Mouse (Mus musculus) small intestine, adult 2 months (tissue): ENCODE measurements around the gene Map3k6. TPM values are rescaled to one million over a fixed set of nuclear protein-coding genes. Genes with fewer than 3 reads are reported as not detected.

ENCODE experiments used
- H3K27ac ChIP-seq: fragments of 200-500 bp; 2 replicates; pipeline ENCODE4 v1.5.1; 2012; ENCODE audit warnings: low read depth, low read length, control low read depth, inconsistent platforms; ENCODE audit not compliant: insufficient read depth
- H3K27me3 ChIP-seq: fragments of 200-500 bp; 2 replicates; pipeline ENCODE4 v1.6.1; 2012; ENCODE audit warnings: mild to moderate bottlenecking, moderate library complexity, low read length, inconsistent platforms; ENCODE audit not compliant: control insufficient read depth, insufficient read depth
- H3K36me3 ChIP-seq: fragments of 200-500 bp; 2 replicates; pipeline ENCODE4 v1.6.1; 2012; ENCODE audit warnings: mild to moderate bottlenecking, low read length, control low read depth, inconsistent platforms; ENCODE audit not compliant: control insufficient read depth, insufficient read depth
- H3K4me1 ChIP-seq: fragments of 200-500 bp; 2 replicates; pipeline ENCODE4 v1.6.1; 2012; ENCODE audit warnings: low read length, inconsistent platforms, mixed read lengths; ENCODE audit not compliant: control insufficient read depth, insufficient read depth, insufficient read length
- H3K4me3 ChIP-seq: fragments of 200-500 bp; 2 replicates; pipeline ENCODE4 v1.5.1; 2012; ENCODE audit warnings: low read depth, mild to moderate bottlenecking, control low read depth, inconsistent platforms, low read length, moderate library complexity
- CTCF ChIP-seq: fragments of 200-500 bp; IDR thresholded peaks from 2 replicates; pipeline ENCODE4 v1.5.1; 2012; ENCODE audit warnings: low read depth, mild to moderate bottlenecking, control low read depth, inconsistent platforms, low read length, moderate library complexity, mixed read lengths; ENCODE audit not compliant: insufficient replicate concordance, insufficient read length; ENCODE audit errors: extremely low read depth
- POLR2A ChIP-seq: fragments of 200-500 bp; IDR thresholded peaks from 2 replicates; pipeline ENCODE4 v1.6.1; 2012; ENCODE audit warnings: low read depth, mild to moderate bottlenecking, control low read depth, inconsistent platforms, low read length, moderate library complexity
- WGBS: fragments of 180-500 bp; shearing (Covaris S2); methylation state at CpG from one replicate; pipeline ENCODE4 v1.1.7; 2018; 5-methylcytosine and 5-hydroxymethylcytosine counted together
- polyA plus RNA-seq: library from polyadenylated mRNA; depleted of rRNA; stranded (reverse); fragments of >200 nt; gene quantifications from 2 replicates; pipeline ENCODE4 v1.2.3, GENCODE M21; 2012

Gene Map3k6
- polyA plus RNA-seq, 1 experiment: 75.5 TPM

DNA sequence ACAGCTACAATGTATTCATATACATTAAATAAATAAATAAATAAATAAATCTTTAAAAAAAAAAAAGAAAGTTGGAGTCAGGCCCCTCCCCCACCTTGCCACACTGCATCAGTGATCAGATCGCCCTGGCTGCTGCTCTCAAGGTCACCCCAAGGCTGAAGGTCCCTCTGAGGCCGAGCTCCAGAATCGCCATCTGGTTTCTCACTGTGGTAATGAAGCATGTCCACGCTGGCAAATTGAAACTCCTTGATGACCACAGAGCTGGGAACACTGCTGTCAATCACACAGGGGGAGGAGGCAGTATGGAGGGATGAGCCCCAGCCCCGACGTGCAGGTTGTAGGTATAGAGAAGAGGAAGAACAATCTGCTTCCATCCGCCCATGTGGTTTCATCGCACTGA is 13.0 kb upstream of the Map3k6 start:
- WGBS: 65% methylated on average over 8 of the region's 8 CpGs
- no peak overlapping the region for H3K27ac ChIP-seq
- H3K4me3 ChIP-seq: no peak overlapping the region
- no peaks in the 10 kb centered on the region for H3K4me1 ChIP-seq
- TF ChIP-seq POLR2A: no peak
- no peak for TF ChIP-seq CTCF
- H3K27me3 ChIP-seq: no peaks in the 10 kb centered on the region
- no peaks in the 10 kb centered on the region for H3K36me3 ChIP-seq

DNA sequence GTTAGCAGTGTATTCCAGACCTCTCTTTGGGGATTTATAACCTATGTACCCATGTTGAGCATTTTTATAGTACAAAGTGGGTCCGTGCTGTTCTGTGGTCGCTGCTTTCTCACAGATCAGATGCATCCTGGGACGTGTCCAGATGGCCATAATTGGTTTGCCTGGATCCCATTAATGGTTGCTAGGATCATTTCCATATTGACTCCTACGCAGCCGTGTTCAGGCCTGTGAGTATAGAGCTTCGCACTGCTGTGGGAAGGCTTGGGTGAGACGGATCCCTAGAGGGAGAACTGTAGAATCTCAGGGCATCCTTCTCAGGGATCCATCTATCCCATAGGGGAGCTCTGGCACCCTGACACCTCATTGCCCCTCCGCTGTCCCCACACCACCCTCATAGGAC is 11.0 kb upstream of the Map3k6 start:
- Histone ChIP-seq H3K27me3 (no peaks in the 10 kb centered on the region), H3K36me3 (no peaks in the 10 kb centered on the region), H3K4me1 (no peaks in the 10 kb centered on the region), H3K27ac (no peak overlapping the region), H3K4me3 (no peak overlapping the region)
- TF ChIP-seq CTCF: no peak
- WGBS: 84% methylated on average over 8 of the region's 8 CpGs

DNA sequence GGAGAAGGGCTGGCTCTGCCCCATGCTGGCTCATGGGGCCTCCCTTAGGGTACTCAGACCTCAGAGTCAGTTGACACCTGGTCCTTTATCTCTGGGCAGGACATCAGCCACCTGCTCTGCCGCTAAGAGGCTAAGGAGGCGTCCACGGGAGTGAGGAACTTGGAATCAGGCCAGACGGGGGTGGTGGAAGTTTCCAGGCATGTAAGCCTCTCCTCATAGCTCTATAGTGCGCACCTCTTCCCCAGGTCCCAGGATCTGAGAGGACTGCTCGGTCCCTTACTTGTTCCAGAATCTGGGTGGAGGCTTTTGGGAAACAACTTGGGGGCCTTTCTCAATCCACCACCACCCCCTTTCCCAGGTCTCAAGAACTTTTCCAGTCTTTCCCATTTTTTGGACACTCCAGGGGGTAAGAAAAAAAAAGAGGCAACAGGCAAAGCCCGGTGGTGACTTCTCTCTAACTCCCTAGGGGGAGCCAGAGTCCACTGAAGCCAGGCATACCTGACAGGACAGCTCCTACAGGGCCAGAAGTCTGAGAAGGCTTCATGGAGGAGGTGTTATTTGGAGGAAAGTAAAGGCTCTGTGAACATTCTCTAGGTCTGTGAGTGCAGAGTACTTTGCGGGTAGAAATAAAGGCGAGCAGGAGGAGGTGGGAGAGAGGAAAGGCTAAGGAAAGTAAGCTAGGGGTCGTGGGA is 7.2 kb upstream of the Map3k6 start:
- 27% methylated on average over 10 of the region's 10 CpGs for WGBS
- H3K4me3 ChIP-seq: no peak overlapping the region
- TF ChIP-seq CTCF (peak; percentile 80; the same call in 1 of the 2 replicates), POLR2A (no peak)
- H3K36me3 ChIP-seq: no peaks in the 10 kb centered on the region
- H3K4me1 ChIP-seq: no peaks in the 10 kb centered on the region
- H3K27ac ChIP-seq: no peak overlapping the region
- no peaks in the 10 kb centered on the region for H3K27me3 ChIP-seq

DNA sequence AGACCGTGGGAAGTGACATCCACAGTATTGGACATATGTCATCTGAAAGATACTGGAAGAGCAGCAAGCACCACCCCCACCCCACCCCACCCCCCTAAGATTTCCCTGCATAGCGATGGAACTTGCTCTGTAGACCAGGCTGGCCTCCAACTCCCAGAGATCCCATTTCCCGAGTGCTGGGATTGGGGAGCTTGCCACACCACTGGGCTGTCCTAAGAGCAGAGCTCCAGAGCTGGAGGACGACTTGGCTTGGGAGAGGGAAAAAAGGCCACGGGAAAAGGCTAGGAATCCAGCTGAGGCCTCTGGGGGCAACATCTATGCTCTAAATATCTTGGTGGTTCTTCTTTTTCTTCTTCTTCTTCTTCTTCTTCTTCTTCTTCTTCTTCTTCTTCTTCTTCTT is 5.8 kb upstream of the Map3k6 start:
- no peak overlapping the region for H3K4me3 ChIP-seq
- no peaks in the 10 kb centered on the region for H3K36me3 ChIP-seq
- H3K27ac ChIP-seq: no peak overlapping the region
- no peaks in the 10 kb centered on the region for H3K4me1 ChIP-seq
- H3K27me3 ChIP-seq: no peaks in the 10 kb centered on the region
- TF ChIP-seq CTCF (no peak), POLR2A (no peak)
- WGBS: 52% methylated on average over 5 of the region's 5 CpGs

- TF ChIP-seq CTCF (no peak), POLR2A (no peak)
- H3K36me3 ChIP-seq: no peaks in the 10 kb centered on the region
- no peak overlapping the region for H3K27ac ChIP-seq
- H3K4me3 ChIP-seq: no peak overlapping the region
- H3K27me3 ChIP-seq: no peaks in the 10 kb centered on the region
- WGBS: 70% methylated on average over 5 of the region's 5 CpGs
- peaks cover 2% of the 10 kb centered on the region; the same call in 1 of the 2 replicates for H3K4me1 ChIP-seq
Measured at GRCm38 (mm10) chr4:133235415-133235814, 5.2 kb upstream of the Map3k6 start.

- 49% methylated on average over 4 of the region's 4 CpGs for WGBS
- Histone ChIP-seq H3K27me3 (no peaks in the 10 kb centered on the region), H3K4me1 (peaks cover 6% of the 10 kb centered on the region), H3K27ac (no peak overlapping the region), H3K36me3 (no peaks in the 10 kb centered on the region), H3K4me3 (no peak overlapping the region)
- no peak for TF ChIP-seq CTCF
- TF ChIP-seq POLR2A: no peak
Measured at GRCm38 (mm10) chr4:133237911-133238310, 2.7 kb upstream of the Map3k6 start.

- TF ChIP-seq CTCF (peak; percentile 21; the same call in 1 of the 2 replicates), POLR2A (peak; percentile 88)
- H3K27ac ChIP-seq: peak overlapping the region; percentile 87
- WGBS: 1% methylated on average over 77 of the region's 78 CpGs
Measured at GRCm38 (mm10) chr4:133240934-133241908, 603 bp downstream of the Map3k6 start.

More at GRCm38 (mm10) chr4:133240934-133241908, 603 bp downstream of the Map3k6 start:
- peaks cover 6% of the 10 kb centered on the region for H3K4me1 ChIP-seq
- H3K36me3 ChIP-seq: no peaks in the 10 kb centered on the region
- peak overlapping the region; percentile 85 for H3K4me3 ChIP-seq
- no peaks in the 10 kb centered on the region for H3K27me3 ChIP-seq
